Mouse (Mus musculus) effector memory CD4-positive, alpha-beta T cell, adult 7 months (primary cell): ENCODE results near the gene Naip6. TPM values are rescaled to one million over a fixed set of nuclear protein-coding genes. Genes with fewer than 3 reads are reported as not detected.

ENCODE experiments used
- polyA plus RNA-seq: library from polyadenylated mRNA; unstranded; fragments of 100-300 nt; shearing (Covaris generic); gene quantifications from one replicate; pipeline ENCODE4 v1.2.1, GENCODE M21; 2017

Gene Naip6
- polyA plus RNA-seq: 0.46 TPM

DNA sequence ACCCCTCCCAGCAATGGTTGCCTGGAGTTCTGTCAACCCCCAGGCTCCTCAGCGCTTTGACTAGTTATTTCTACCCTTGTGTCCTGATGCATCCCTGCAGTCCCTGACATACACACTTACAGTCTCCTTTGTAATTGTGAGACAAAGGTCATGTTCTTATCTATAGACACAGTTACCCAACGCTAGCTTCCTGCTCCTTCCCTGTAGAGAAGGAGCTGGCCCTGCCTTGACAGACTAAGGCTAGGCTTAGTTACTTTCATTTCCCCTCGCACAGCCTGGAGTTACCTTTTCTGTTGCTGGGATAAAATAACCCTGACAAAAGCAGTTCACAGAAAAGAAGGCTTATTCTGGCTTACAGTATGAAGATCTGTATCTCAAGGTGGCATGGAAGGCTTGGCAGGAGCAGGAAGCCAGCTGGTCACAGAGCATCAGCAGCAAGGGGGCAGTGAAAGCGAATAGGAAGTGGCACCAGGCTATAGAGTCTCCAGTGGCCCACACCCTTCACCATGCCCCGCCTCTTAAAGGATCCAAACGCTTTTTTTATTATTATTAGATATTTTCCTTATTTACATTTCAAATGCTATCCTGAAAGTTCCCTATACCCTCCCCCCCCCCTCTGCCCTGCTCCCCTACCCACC, at the start of gene Naip6:
TSS of gene Naip6 (minus strand) at position 419 of the 638 bp plus-strand sequence.

DNA sequence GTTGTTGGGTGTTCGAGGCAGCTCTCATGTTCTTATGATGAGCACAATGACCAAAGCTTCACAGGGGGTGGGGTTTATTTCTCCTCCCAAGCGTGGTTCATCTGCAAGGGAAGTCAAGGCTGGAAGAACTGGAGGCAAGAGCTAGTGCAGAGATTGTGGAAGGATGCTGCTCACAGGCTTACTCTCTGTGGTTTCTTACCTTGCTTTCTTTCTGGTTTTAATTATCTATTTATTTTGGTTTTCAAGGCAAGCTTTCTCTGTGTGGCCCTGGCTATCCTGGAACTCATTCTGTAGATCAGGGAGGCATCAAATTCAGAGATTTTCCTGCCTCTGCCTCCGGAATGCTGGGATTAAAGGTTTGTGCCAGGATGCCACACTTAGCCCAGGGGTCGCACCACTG, 71.3 kb downstream of the Naip6 start, which contains the start of gene Naip5:
TSS of gene Naip5 (minus strand) at position 101 of the 400 bp plus-strand sequence.

Other genes with a start within 250 kb of the Naip6 start
- 83.7 TPM for gene Bdp1, start 213.6 kb downstream of the Naip6 start, polyA plus RNA-seq
- 2.1 TPM for gene Serf1, start 209.7 kb downstream of the Naip6 start, polyA plus RNA-seq
- 17.2 TPM for gene Smn1, start 192.8 kb downstream of the Naip6 start, polyA plus RNA-seq
- 8.7 TPM for gene Naip2, start 115.6 kb downstream of the Naip6 start, polyA plus RNA-seq
- 0.80 TPM for gene Naip5, start 71.4 kb downstream of the Naip6 start, polyA plus RNA-seq
- 0.10 TPM for gene Naip1, start 135.2 kb upstream of the Naip6 start, polyA plus RNA-seq
- 27.9 TPM for gene Gtf2h2, start 174.9 kb upstream of the Naip6 start, polyA plus RNA-seq
- 0.65 TPM for gene Ocln, start 235.0 kb upstream of the Naip6 start, polyA plus RNA-seq